Comparison of ENCODE assay signal across 8 mouse cellular contexts in genomic region chr13:91740851-91741250, GRCm38 (mm10). TPM values are rescaled to one million over a fixed set of nuclear protein-coding genes. Genes with fewer than 3 reads are reported as not detected.
DNase-seq lines count a peak whose midpoint lies in the region; ATAC-seq and TF ChIP-seq lines count a peak whose summit lies in the region.
"Had no signal": no experiment of that assay in that cellular context is flagged by ENCODE, and none has a peak within 500 bp of the region (broad histone marks: within the 10 kb centered on the region; RNA-seq: fewer than 3 reads in every experiment).

No protein-coding gene starts in this region.

- no peak for ATAC-seq in forebrain, embryonic 13.5 days
- no peak for ATAC-seq in neural tube, embryonic 14.5 days (ENCODE audit: low read depth)

- 73% methylated on average over 6 of the region's 6 CpGs for WGBS in forebrain, embryonic 13.5 days
- 73% methylated on average over 6 of the region's 6 CpGs for WGBS in limb, embryonic 10.5 days
- 75% methylated on average over 6 of the region's 6 CpGs for WGBS in neural tube, embryonic 14.5 days

- no peaks in the 10 kb centered on the region for H3K36me3 ChIP-seq in forebrain, embryonic 13.5 days (ENCODE audit: poor library complexity, severe bottlenecking)
- H3K36me3 ChIP-seq in limb, embryonic 10.5 days = no peaks in the 10 kb centered on the region
- no peaks in the 10 kb centered on the region for H3K36me3 ChIP-seq in neural tube, embryonic 14.5 days (ENCODE audit: control insufficient read depth, insufficient read depth, low read length)

- no peak for TF ChIP-seq CTCF in layer of hippocampus, adult 2 months (conservative IDR thresholded peaks at IDR 0.05)

- no peak for DNase-seq in layer of hippocampus, adult 2 months (ENCODE audit: low spot score in 2 of 2)
- no peak for DNase-seq in layer of hippocampus, adult 9-10 months (ENCODE audit: low spot score)
- no peak for DNase-seq in limb, embryonic 10.5 days (ENCODE audit: low spot score)
- no peak for DNase-seq in spleen, adult 12 weeks (ENCODE audit: low spot score)
- no peak for DNase-seq in gastrocnemius, postnatal 4 days (ENCODE audit: low spot score in 2 of 2)
- DNase-seq: thymus, postnatal 25 days had no signal

- no peaks in the 10 kb centered on the region for H3K9me3 ChIP-seq in forebrain, embryonic 13.5 days (replicated peaks)
- no peaks in the 10 kb centered on the region for H3K9me3 ChIP-seq in limb, embryonic 10.5 days (replicated peaks)
- H3K9me3 ChIP-seq in neural tube, embryonic 14.5 days (ENCODE audit: control insufficient read depth, low read length) = no peaks in the 10 kb centered on the region

- peaks cover 12% of the 10 kb centered on the region for H3K27me3 ChIP-seq in forebrain, embryonic 13.5 days
- peaks cover 29% of the 10 kb centered on the region for H3K27me3 ChIP-seq in limb, embryonic 10.5 days (ENCODE audit: low read depth, poor library complexity, severe bottlenecking)
- peaks cover 2% of the 10 kb centered on the region; the same call in 1 of the 2 replicates for H3K27me3 ChIP-seq in neural tube, embryonic 14.5 days (ENCODE audit: control insufficient read depth, insufficient read depth, low read length)

- H3K9ac ChIP-seq in forebrain, embryonic 13.5 days = peak overlapping the region; percentile 67; the same call in 1 of the 2 replicates
- H3K9ac ChIP-seq in neural tube, embryonic 14.5 days (replicated peaks; ENCODE audit: low read depth, low read length) = no peak overlapping the region

- peak overlapping the region; percentile 75 for H3K27ac ChIP-seq in layer of hippocampus, adult 2 months
- H3K27ac ChIP-seq in forebrain, embryonic 13.5 days = no peak overlapping the region
- no peak overlapping the region for H3K27ac ChIP-seq in limb, embryonic 10.5 days
- H3K27ac ChIP-seq in neural tube, embryonic 14.5 days (ENCODE audit: low read depth, low read length) = no peak overlapping the region

- peaks cover 8% of the 10 kb centered on the region for H3K4me1 ChIP-seq in forebrain, embryonic 13.5 days
- peaks cover 7% of the 10 kb centered on the region for H3K4me1 ChIP-seq in limb, embryonic 10.5 days
- 0 out of 2 replicates have a peak, but pooled peaks cover 3% of the 10 kb centered on the region for H3K4me1 ChIP-seq in neural tube, embryonic 14.5 days (ENCODE audit: control insufficient read depth, insufficient read depth, low read length)

- H3K4me2 ChIP-seq in forebrain, embryonic 13.5 days = peak overlapping the region; percentile 82
- peak overlapping the region; percentile 73; the same call in 1 of the 2 replicates for H3K4me2 ChIP-seq in neural tube, embryonic 14.5 days (ENCODE audit: low read depth, low read length)

- peak overlapping the region; percentile 61 for H3K4me3 ChIP-seq in layer of hippocampus, adult 2 months
- H3K4me3 ChIP-seq in forebrain, embryonic 13.5 days = peak overlapping the region; percentile 41
- peak overlapping the region; percentile 59 for H3K4me3 ChIP-seq in limb, embryonic 10.5 days
- H3K4me3 ChIP-seq in neural tube, embryonic 14.5 days (ENCODE audit: low read depth, low read length) = peak overlapping the region; percentile 38; the same call in 1 of the 2 replicates

RNA-seq across cellular contexts. Expression of gene Acot12, which starts 0.5 kb away (rescaled TPM):
- under 1 TPM; 0.49 to 0.61 TPM for total RNA-seq in layer of hippocampus, adult 2 months (2021)
- polyA plus RNA-seq in forebrain, embryonic 13.5 days (2015; fragmentation: Nextera tagmentation; extraction: Ambion mirVana) = not detected in 2 replicates
- not detected in 2 replicates for polyA plus RNA-seq in limb, embryonic 10.5 days (2016; fragmentation: Nextera tagmentation; extraction: Ambion mirVana)
- polyA plus RNA-seq in neural tube, embryonic 14.5 days (2014; fragmentation: Nextera tagmentation; extraction: Ambion mirVana) = 0.12 and 0.42 TPM in 2 replicates
- under 1 TPM in 1 of 2 experiments, not detected in 1; 0.18 TPM for total RNA-seq in gastrocnemius, postnatal 4 days (2021)
